Mouse (Mus musculus): ENCODE results near the gene Cela1. TPM values are rescaled to one million over a fixed set of nuclear protein-coding genes. Genes with fewer than 3 reads are reported as not detected.

The Cela1 gene
- total RNA-seq, 2 experiments from 2014 or later = 0.42 to 0.52 TPM

DNA sequence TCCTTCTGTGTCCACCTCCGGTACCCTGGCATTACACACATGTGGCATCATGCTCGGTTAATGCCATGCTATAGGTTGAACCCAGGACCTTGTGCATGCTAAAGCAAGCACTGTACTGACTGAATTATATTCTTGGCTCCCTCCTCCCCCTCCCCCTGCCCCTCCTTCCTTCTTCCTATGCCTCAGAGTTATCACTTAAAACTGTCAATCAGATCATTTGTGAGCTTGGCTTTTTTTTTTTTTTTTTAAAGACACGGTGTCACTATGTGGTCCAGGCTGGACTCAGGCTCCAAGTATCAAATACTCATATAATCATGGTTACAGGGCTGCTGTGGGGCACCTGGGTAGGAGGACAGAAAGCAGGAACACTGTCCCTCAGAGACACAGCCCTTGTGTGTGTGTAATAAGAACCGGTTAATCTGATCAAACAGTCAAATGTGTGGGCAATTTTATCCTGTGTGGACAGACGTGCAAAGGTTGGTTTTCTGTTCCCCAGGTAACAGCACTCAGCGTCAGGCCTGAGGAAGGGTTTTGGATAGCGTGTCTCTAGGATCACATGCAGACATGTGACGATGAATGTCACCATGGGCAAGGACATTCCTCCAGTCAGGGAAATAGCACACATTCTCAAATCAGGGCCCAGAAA is 20.8 kb upstream of the Cela1 start:
- intact Hi-C loops (cut with DNase I) = no loop called here
- no peak for DNase-seq (ENCODE audit: low spot score)

DNA sequence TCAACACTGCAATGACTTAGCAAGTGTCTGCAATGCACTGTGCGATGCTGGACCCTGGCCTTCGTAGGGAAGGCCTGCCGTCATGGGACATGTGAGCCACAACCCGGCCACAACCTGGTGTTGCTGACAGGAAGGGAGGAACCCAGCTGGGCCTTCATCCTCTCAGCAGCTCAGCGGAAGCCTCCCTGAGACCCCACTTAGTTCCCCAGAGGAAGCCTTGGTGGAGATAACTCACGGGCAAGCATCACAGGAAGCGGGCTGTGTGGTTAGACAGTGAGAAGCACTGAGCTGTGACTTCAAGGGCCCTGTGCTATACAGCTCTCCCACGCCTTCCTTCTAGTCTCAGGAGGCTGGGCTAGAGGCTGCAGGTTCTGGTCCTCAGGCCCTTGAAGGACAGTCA is 18.5 kb upstream of the Cela1 start:
- intact Hi-C loops (cut with DNase I) = no loop called here
- DNase-seq (ENCODE audit: low spot score) = no peak

DNA sequence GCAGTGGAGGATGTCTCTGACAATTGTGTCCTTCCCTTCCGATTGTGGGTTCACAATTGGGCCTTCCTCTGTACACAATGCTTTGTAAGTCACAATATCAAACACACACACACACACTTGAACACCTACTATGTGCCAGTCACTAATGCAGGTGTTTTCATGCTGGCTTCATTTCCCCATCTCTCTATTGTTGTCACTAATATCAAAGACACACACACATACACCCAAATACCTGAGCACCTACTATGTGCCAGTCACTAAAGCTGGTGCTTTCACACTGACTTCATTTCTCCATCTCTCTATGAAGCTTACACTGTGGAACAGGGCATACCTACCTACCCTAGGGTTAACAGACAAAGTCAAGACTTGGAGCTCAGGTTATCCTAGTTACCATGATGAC is 17.7 kb upstream of the Cela1 start:
- no peak for DNase-seq (ENCODE audit: low spot score)
- intact Hi-C loops (cut with DNase I) = no loop called here

DNA sequence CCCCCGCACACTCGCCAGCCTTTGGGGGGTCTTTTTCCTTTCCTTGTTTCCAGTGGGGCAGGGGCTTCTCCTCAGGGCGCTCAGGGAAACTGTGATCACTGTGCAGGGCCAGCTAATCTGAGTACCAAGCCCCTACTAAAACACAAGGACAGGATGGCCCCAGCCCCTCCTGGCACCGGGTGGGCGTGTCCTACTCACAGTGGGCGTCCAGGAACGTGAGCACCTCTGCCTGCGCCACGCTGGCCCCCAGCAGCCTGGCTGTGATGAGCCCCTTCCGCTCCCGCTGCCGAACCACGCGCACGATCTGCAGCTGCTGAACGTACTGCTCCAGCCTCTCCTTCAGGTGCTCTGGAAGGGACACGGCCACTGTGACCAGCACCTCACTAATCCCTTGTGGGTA is 16.2 kb upstream of the Cela1 start:
- intact Hi-C loops (cut with DNase I) = no loop called here
- DNase-seq (ENCODE audit: low spot score) = no peak

DNA sequence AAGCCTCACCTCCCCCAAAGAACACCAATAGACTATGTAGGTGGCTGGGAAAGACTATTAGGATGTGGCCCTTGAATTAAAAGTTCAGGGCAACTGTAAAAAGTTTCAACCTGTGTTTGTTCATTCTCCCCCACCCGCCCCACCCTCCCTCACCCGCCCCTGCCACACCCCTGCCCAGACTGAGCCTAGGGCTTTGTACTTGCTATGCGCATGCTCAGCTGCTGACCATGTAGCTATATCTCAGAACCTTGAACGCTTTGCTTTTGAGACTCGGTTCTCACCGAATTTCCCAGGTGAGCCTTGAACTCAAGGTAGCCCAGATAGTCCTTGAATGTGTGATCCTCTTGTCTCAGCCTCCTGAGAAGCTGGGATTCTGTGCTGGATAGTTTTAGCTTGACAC is 14.1 kb upstream of the Cela1 start:
- intact Hi-C loops (cut with DNase I) = no loop called here
- no peak for DNase-seq (ENCODE audit: low spot score)

DNA sequence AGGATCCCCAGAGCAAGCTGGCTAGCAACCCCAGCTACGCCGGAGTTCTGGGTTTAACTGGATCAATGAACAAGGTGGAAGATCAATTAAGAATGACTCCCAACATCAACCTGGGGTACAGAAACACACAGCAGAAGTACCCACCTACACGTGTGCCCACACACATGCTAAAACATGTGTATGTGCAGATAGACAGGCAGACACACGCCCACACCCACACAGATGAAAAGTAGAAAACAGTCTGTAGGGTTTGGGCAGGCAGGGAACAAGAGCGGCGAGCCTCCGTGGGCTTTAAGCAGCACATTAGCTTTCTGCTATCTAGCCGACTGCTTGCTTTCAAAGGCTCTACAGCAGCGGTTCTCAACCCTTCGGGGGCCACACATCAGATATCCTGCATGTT is 13.4 kb upstream of the Cela1 start:
- intact Hi-C loops (cut with DNase I) = no loop called here
- DNase-seq (ENCODE audit: low spot score) = no peak

DNA sequence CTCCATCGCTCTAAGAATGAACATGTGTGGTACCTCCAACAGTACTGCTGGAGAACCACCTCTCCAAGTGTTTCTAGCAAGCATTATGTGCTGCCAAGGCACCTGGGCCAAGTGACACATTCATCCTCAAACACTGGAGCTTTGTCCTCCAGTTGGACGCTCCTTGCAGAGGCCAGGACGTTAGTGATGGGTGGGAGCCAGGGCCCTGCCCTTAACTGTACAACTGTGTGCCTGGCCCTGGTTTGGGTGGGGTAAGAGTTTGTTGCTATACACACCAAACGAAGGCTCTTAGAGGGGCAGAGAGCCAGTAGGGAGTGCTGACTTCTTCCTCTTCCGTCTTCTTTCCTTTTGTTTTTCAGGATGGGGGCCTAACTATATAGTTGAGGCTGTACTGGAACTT is 12.7 kb upstream of the Cela1 start:
- DNase-seq (ENCODE audit: low spot score) = no peak
- intact Hi-C loops (cut with DNase I) = no loop called here

DNA sequence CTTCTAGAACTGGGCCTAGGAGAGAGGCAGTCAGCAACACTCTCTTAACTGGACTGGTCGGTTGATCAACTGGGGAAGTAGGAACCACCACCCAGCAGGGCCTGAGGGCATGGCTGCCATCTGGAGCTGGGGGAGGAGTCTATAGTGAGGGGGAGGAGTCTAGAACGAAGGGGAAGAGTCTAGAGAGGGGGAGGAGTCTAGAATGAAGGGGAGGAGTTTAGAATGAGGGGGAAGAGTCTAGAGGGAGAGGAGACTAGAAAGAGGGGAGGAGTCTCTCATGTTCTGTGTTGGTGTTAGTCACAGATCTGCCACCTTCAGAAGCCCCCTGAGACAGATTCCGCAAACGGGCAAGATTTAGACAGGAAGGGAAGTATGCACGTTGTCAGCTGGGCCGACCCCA is 11.7 kb upstream of the Cela1 start:
- DNase-seq (ENCODE audit: low spot score) = no peak
- intact Hi-C loops (cut with DNase I) = no loop called here

DNA sequence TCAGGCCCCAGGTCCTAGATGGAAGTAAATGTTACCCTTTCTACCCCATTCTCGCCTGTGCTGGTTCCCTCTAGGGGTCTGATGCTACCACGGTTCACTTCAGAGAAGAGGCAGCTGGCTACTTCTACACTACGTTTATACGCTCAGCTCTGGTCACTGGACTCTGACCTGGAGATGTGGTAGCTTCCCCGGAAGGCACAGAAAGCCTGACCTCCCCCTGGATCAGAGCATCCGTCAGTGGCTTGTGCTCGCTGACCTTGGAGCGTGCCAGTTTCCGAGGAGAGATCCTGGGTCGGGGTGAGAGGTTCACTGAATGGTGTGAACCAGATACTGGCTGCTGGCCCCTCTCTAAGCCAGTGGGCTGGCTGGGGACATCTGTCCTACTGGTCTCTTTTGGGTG is 10.4 kb upstream of the Cela1 start:
- no peak for DNase-seq (ENCODE audit: low spot score)

DNA sequence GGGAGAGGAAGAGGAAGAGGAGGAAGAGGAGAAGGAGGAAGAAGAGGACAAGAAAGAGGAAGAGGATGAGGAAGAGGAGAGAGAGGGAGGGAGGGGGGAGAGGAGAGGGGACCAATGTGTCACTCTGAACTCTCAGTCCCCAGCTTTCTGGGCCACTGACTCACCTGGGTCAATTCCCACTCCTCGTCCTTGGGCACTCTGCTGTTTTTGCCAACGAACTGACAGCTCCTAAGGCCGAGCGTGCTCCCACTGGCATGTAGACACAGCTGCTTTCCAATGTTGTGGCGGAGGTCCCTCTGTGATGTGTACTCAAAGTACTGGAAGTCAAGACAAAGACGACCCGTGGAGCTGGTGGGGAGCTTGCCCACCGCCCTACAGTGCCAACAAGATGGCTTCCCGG is 6.7 kb upstream of the Cela1 start:
- intact Hi-C loops (cut with DNase I) = no loop called here
- no peak for DNase-seq (ENCODE audit: low spot score)

More for the DNA sequence above, 10.4 kb upstream of the Cela1 start:
- intact Hi-C loops (cut with DNase I) = no loop called here

DNA sequence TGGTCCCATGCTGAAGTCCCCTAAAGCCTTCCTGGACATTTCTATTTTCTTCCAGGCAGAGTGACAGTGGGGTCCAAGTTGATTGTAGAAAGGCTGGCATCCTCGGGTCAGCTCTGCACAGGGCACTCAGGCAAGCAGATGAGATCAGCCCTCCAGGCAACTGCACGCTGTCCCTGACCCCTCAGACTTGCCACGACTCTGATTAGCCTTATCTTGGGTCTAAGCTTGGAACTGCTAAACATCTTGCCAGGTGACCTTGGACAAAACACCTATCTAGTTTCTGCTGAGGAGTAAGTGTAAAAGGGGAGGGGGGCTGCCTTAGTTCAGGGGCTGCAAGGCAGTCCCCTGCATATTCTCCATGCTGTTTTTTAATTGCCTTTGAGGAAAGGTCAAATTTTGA is 4.3 kb upstream of the Cela1 start:
- intact Hi-C loops (cut with DNase I) = no loop called here
- no peak for DNase-seq (ENCODE audit: low spot score)

DNA sequence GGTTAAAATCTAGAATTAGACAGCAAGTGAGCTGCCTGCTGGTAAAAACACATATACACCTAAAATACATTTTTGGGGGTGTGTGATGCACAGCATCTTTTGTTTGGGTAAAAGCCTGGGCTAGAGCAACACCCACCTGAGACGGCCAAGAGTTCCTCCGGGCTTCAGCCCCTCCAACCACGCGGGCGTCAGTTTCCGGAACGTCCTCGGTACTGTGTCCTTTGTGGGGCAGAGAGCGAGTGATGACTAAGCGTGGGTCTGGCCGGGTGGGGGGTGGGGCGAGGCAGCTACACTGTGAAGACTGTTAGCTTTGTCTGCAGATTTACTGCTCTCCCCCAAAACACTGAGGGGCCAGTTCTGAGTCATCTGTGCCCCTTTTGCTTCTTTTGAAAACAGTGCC is 732 bp downstream of the Cela1 start:
- no peak for DNase-seq (ENCODE audit: low spot score)
- intact Hi-C loops (cut with DNase I) = no loop called here

DNA sequence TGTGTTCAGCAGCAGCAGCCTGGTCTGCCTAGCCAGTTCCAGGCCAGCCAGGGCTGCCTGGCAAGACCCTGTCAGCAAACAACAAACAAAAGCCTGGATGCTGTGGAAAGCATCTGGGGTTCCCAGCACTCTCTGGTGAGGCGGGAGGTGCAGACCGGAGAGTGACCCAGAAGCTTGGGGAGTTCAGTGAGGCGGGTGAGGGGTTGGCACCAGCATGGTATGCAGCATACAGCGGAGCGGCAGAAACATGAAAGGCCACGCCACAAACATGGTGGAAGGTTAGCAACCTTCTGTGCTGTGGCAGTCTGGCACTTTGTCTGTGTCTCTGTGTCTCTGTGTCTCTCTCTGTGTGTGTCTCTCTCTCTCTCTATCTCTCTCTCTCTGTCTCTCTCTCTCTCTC is 1.3 kb downstream of the Cela1 start:
- no peak for DNase-seq (ENCODE audit: low spot score)
- intact Hi-C loops (cut with DNase I) = no loop called here

DNA sequence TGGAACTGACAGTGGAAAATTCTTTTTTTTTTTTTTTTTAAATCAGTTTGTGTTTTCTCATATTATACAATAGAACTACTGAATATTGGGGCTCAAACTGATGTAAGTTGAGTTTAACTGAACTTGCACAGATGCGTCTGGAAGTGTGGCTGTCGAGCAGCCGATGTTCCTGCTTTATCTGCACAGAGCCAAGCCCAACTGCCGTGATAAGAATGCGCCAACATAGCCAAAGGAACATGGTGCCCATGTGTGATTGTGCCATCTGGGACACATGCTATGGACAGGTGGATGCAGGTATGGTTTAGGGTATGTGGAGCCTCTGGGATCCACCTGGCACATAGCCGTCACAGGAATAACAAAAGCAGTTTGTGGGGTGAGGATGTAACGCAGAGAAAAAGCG is 1.9 kb downstream of the Cela1 start:
- intact Hi-C loops (cut with DNase I) = no loop called here

DNA sequence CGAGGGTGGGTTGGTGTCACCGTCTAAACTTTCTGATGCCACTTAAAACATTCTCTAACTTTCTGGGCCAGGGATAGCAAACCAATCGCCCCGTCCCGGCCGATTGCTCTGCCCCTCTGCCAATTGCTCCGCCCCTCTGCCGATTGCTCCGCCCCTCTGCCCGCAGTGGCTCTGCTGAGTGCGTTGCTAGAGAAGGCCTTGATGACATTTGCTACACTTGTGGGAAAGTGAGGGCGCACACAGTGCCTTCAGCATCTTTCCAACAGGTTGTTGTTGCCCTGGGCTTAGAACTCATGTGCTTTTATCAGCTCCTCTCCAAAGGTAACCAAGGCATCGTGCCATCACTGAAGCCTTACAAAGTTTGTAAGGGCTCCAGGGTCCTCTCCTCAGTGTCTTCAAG is 2.5 kb downstream of the Cela1 start:
- intact Hi-C loops (cut with DNase I) = no loop called here
- DNase-seq (ENCODE audit: low spot score) = no peak

More for the DNA sequence above, 1.9 kb downstream of the Cela1 start:
- no peak for DNase-seq (ENCODE audit: low spot score)

DNA sequence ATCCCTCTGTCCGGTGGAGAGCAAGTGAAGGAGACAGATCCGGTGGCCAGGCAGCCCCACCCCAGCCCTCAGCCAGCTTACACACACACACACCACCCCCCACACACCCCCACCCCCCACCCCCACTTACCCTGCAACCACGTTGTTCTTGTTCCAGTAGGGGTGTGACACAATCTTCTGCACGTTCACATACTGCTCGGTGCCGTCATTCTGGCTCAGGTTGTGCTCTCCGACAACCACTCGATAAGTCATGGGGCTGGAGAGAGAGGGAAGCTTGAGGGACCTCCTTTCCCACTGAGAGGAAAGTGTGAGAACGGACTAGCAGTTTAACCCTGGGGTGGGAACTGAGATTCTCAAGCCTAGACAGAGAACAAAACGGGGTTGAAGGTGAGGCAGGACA is 3.3 kb downstream of the Cela1 start:
- intact Hi-C loops (cut with DNase I) = loop anchor here (5.0 kb wide), 1 partner anchor 47 kb away; the partner anchor contains the start of gene Smagp
- no peak for DNase-seq (ENCODE audit: low spot score)

DNA sequence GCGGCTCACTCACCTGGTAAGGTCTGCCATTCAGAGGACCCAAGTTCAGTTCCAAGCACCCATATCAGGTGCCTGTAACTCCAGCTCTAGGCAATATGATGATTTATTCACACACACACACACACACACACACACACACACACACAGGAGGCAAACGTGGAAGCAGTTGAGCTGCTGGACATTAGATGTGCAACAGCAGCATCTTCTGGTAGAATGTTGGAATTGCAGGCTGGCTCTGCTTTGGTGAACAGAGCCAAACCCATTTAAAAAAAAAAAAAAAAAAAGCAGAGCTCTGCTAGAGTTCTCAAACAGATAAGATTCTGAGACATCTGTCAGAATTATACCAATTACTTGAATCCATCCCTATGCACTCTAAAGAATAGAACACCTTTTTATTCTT is 4.7 kb downstream of the Cela1 start:
- intact Hi-C loops (cut with DNase I) = loop anchor here (2.0 to 5.0 kb wide), 4 partner anchors 46 to 218 kb away; partner anchors contain the start of gene Smagp

DNA sequence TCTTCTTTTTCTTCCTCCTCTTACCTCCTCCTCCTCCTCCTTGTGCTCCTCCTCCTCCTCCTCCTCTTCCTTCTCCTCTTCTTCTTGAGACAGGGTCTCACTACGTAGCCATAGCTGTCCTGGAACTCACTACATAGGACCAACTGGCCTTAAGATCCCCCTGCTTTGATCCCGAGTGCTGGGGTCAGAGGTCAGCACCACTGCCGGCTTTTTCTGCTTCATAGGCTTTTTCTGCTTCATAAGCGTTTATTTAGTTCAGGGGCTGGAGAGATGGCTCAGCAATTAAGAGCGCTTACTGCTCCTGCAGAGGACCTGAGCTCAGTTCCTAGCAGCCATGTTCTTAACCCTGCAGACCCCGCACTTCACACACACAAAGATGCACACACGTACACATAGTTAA is 6.0 kb downstream of the Cela1 start:
- DNase-seq (ENCODE audit: low spot score) = no peak
- intact Hi-C loops (cut with DNase I) = loop anchor here (2.0 to 5.0 kb wide), 4 partner anchors 44 to 217 kb away; partner anchors contain the start of gene Smagp

More for the DNA sequence above, 4.7 kb downstream of the Cela1 start:
- no peak for DNase-seq (ENCODE audit: low spot score)

DNA sequence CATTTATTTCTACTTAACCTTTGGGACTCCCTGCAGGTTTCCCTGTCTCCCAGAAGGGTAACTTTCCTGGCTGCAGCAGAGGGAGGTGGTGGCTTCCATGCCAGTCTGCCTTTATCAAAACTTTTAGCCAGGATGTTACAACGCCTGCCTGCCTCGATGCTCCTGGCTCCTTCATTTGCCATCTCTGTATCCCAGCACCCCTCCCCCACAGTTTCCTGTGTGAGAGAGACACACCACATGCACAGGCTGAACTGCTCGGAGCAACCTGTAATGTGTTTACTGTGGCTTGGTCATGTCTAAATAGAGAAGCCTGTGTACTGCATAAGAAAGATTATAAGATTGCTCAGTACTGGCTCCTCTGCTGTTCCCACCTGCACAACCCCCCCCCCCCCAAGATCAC is 7.3 kb downstream of the Cela1 start:
- DNase-seq (ENCODE audit: low spot score) = no peak
- intact Hi-C loops (cut with DNase I) = loop anchor here (5.0 kb wide), 1 partner anchor 43 kb away; the partner anchor contains the start of gene Smagp

DNA sequence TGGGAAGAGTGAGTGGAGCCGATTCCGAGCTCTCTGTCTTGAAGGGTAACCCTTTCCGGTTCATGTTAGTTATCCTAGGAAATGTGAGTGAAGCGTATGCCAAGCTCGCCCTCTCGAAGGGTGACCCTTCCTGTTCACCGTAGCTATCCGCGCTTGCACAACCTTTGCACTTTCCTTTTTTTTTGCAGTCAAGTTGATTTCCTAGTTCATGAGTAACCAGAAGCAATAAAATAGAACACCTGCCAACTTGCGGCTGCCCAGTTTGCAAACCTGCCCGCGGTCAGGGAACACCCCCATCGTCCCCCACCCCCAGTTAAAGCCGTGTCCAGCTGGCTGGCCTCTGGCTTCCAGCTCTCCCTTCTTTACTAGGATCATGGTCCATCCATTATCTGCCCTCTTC is 8.7 kb downstream of the Cela1 start:
- intact Hi-C loops (cut with DNase I) = no loop called here
- DNase-seq (ENCODE audit: low spot score) = no peak

DNA sequence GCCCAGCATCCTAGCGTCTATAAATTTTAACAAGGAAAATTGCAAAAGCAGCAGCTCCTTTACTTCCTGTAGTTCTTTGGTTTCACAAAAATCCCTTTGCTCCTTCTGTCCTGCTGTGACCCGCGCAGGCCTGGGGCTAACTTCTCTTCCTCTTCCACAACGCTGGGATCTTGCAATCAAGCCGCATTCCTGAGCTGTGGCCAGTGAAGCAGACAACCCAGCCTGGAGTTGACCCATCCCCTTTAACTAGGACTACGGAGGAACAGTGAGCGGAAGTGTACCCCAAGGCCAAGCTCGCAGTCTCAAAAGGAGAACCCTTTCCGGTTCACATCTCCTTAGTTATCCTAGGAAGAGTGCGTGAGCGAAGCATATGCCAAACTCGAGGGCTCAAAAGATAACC is 9.1 kb downstream of the Cela1 start:
- DNase-seq (ENCODE audit: low spot score) = no peak
- intact Hi-C loops (cut with DNase I) = no loop called here

DNA sequence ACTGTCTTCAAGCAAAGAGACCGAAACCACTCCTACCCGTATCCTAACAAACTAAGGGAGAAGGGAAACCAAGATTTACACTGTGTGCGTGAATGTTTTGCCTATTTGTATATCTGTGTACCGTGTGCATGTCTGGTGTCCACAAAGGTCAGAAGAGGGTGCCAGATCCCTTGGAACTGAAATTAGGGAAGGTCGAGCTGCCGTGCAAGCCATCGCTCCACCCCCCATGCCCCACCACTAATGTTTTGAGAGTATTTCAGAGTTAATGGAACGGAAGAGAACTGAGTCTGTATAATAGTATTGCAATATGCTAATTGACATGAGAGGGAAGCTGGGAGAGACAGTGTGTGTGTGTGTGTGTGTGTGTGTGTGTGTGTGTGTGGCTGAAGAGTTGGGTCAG is 10.0 kb downstream of the Cela1 start:
- DNase-seq (ENCODE audit: low spot score) = no peak
- intact Hi-C loops (cut with DNase I) = no loop called here
